Mouse (Mus musculus): ENCODE measurements around the gene Erbb3. TPM values are rescaled to one million over a fixed set of nuclear protein-coding genes. Genes with fewer than 3 reads are reported as not detected.

Gene Erbb3
- total and polyA plus RNA-seq, 3 experiments: 0.29 to 0.39 TPM; not detected in 1

GRCm38 (mm10) chr10:128548947-128549681 lies 40.3 kb downstream of the Erbb3 start, which contains the start of gene Rpl41:
Gene Rpl41, minus strand, starts transcription at chr10:128549305.
- Histone ChIP-seq H3K9ac (ENCODE audit: control insufficient read depth, low read depth, low read length, poor library complexity, severe bottlenecking) (peak within 1 kb of the TSS; percentile 100), H3K9me3 (replicated peaks; ENCODE audit: insufficient read depth, low read length) (no peaks in the 10 kb centered on the region), H3K36me3 (ENCODE audit: control insufficient read depth in 1 of 2, insufficient read depth in 2 of 2, low read length in 2 of 2) (peaks cover 0 to 8% of the 10 kb centered on the region in 2 experiments; a peak in 2 of 4 replicates), H3K79me2 (ENCODE audit: control insufficient read depth, insufficient read depth, low read length, poor library complexity) (peaks cover 18% of the 10 kb centered on the region), H3K4me1 (ENCODE audit: control insufficient read depth in 1 of 2, insufficient read depth in 2 of 2, low read length in 2 of 2) (peaks cover 0 to 16% of the 10 kb centered on the region in 2 experiments; a peak in 2 of 4 replicates), H3K27ac (ENCODE audit: control insufficient read depth, low read depth, low read length) (peak within 1 kb of the TSS; percentile 97), H3K4me3 (ENCODE audit: control insufficient read depth in 1 of 2, insufficient read depth in 1 of 2, low read depth in 2 of 2, low read length in 2 of 2) (peak within 1 kb of the TSS; percentile 54 to 96), H3K27me3 (ENCODE audit: control insufficient read depth in 1 of 2, insufficient read depth in 2 of 2, low read length in 2 of 2) (no peaks in the 10 kb centered on the region)
- DNase-seq (ENCODE audit: low read depth, low spot score): peak; percentile 99
- TF ChIP-seq ELF1 (IDR thresholded peaks at IDR 0.05; ENCODE audit: low read depth, low read length): peak; percentile 89
- peak; percentile 57 for TF ChIP-seq TAL1 (IDR thresholded peaks at IDR 0.05; ENCODE audit: low read length)
- peak; percentile 100 for TF ChIP-seq ZNF384 (IDR thresholded peaks at IDR 0.05; ENCODE audit: low read depth, low read length)
- TF ChIP-seq TBP (IDR thresholded peaks at IDR 0.05; ENCODE audit: low read depth, low read length): peak; percentile 99
- peak; percentile 98 for TF ChIP-seq HCFC1 (IDR thresholded peaks at IDR 0.05; ENCODE audit: low read depth, low read length)
- 0 out of 2 replicates have a peak, but pooled peaks have one; percentile 2 for TF ChIP-seq MEF2A (IDR thresholded peaks at IDR 0.05; ENCODE audit: extremely low read depth, insufficient replicate concordance, low read depth, low read length, poor library complexity, severe bottlenecking)
- TF ChIP-seq NRF1 (IDR thresholded peaks at IDR 0.05; ENCODE audit: insufficient read depth, low read depth, low read length, poor library complexity, severe bottlenecking): no peak
- no peak for TF ChIP-seq JUND (IDR thresholded peaks at IDR 0.05; ENCODE audit: low read depth, low read length)
- TF ChIP-seq ZMIZ1 (IDR thresholded peaks at IDR 0.05; ENCODE audit: low read depth, low read length): peak; percentile 99
- TF ChIP-seq GATA1 (IDR thresholded peaks at IDR 0.05; ENCODE audit: low read depth, low read length): peak; percentile 64; the same call in 1 of the 2 replicates
- TF ChIP-seq POLR2AphosphoS5 (IDR thresholded peaks at IDR 0.05; ENCODE audit: borderline replicate concordance, low read depth, low read length): peak; percentile 97
- TF ChIP-seq MYB (IDR thresholded peaks at IDR 0.05; ENCODE audit: low read depth, low read length): no peak
- TF ChIP-seq BHLHE40 (IDR thresholded peaks at IDR 0.05; ENCODE audit: borderline replicate concordance, low read depth, low read length): no peak
- TF ChIP-seq ZC3H11A (IDR thresholded peaks at IDR 0.05; ENCODE audit: low read depth, low read length): no peak
- TF ChIP-seq TCF12 (IDR thresholded peaks at IDR 0.05; ENCODE audit: low read depth, low read length): peak; percentile 63; the same call in 1 of the 2 replicates
- peak; percentile 82 for TF ChIP-seq KAT2A (conservative IDR thresholded peaks at IDR 0.05; ENCODE audit: low read depth, low read length)
- no peak for TF ChIP-seq USF1 (IDR thresholded peaks at IDR 0.05; ENCODE audit: low read depth, low read length)
- peak; percentile 97 to 100 for TF ChIP-seq POLR2A (IDR thresholded peaks at IDR 0.05; ENCODE audit: control insufficient read depth in 1 of 2, insufficient read depth in 1 of 2, low read depth in 1 of 2, low read length in 2 of 2, poor library complexity in 1 of 2)
- TF ChIP-seq MAX (IDR thresholded peaks at IDR 0.05; ENCODE audit: low read length): 0 out of 2 replicates have a peak, but pooled peaks have one; percentile 39
- no peak for TF ChIP-seq UBTF (IDR thresholded peaks at IDR 0.05; ENCODE audit: borderline replicate concordance, insufficient read depth, low read depth, low read length)
- TF ChIP-seq MXI1 (IDR thresholded peaks at IDR 0.05; ENCODE audit: low read depth, low read length): peak; percentile 81
- no peak for TF ChIP-seq SMC3 (IDR thresholded peaks at IDR 0.05; ENCODE audit: low read depth, low read length)
- no peak for TF ChIP-seq RAD21 (IDR thresholded peaks at IDR 0.05; ENCODE audit: low read depth, low read length)
- TF ChIP-seq ZKSCAN1 (IDR thresholded peaks at IDR 0.05; ENCODE audit: low read depth, low read length): peak; percentile 73; the same call in 1 of the 2 replicates
- TF ChIP-seq MAZ (IDR thresholded peaks at IDR 0.05; ENCODE audit: low read depth, low read length): peak; percentile 72
- TF ChIP-seq CTCF (IDR thresholded peaks at IDR 0.05 in 2 of 3, conservative IDR thresholded peaks at IDR 0.05 in 1 of 3; ENCODE audit: control insufficient read depth in 1 of 3, insufficient read depth in 1 of 3, low read depth in 2 of 3, low read length in 3 of 3, poor library complexity in 1 of 3, severe bottlenecking in 1 of 3): no peak
- TF ChIP-seq MAFK (IDR thresholded peaks at IDR 0.05; ENCODE audit: borderline replicate concordance, low read depth, low read length): no peak
- no peak for TF ChIP-seq GABPA (IDR thresholded peaks at IDR 0.05; ENCODE audit: low read depth, low read length)
- TF ChIP-seq SIN3A (IDR thresholded peaks at IDR 0.05; ENCODE audit: low read length): peak; percentile 97
- no peak for TF ChIP-seq USF2 (IDR thresholded peaks at IDR 0.05; ENCODE audit: borderline replicate concordance in 1 of 2, insufficient read depth in 1 of 2, low read depth in 1 of 2, low read length in 2 of 2)
- TF ChIP-seq CHD2 (IDR thresholded peaks at IDR 0.05; ENCODE audit: low read length): no peak
- peak; percentile 91 for TF ChIP-seq ETS1 (IDR thresholded peaks at IDR 0.05; ENCODE audit: low read depth, low read length)
- TF ChIP-seq EP300 (IDR thresholded peaks at IDR 0.05; ENCODE audit: low read depth in 1 of 2, low read length in 2 of 2): peak in 1 of 2 experiments; percentile 13; a peak in 1 of 4 replicates
- no peak for TF ChIP-seq RCOR1 (IDR thresholded peaks at IDR 0.05; ENCODE audit: low read depth, low read length)
- peak; percentile 16; the same call in 1 of the 2 replicates for TF ChIP-seq E2F4 (IDR thresholded peaks at IDR 0.05; ENCODE audit: borderline replicate concordance, low read depth, low read length)

Data from MEL (cell line).